Mouse (Mus musculus) neural tube, embryonic 12.5 days (tissue): ENCODE results near the gene Tars. TPM values are rescaled to one million over a fixed set of nuclear protein-coding genes. Genes with fewer than 3 reads are reported as not detected.
A peak's percentile ranks its signal among the peaks of the same experiment; 100 is the strongest.

ENCODE experiments used
- ATAC-seq: fragments of 200-750 bp; cut with Nextera tagmentation; 2 replicates; pipeline ENCODE4 v1.8.0; 2017; ENCODE audit warnings: low read depth, mild to moderate bottlenecking, moderate TSS enrichment, moderate library complexity; ENCODE audit not compliant: low FRiP score
- H3K27ac ChIP-seq: fragments of 300-500 bp; sonication (generic); 2 replicates; pipeline ENCODE4 v1.5.1; 2016
- H3K27me3 ChIP-seq: fragments of 300-500 bp; sonication (generic); replicated peaks from 2 replicates; pipeline ENCODE4 v1.6.1; 2016; ENCODE audit warnings: mild to moderate bottlenecking
- H3K36me3 ChIP-seq: fragments of 300-500 bp; sonication (generic); 2 replicates; pipeline ENCODE4 v1.6.1; 2016; ENCODE audit warnings: mild to moderate bottlenecking
- H3K4me1 ChIP-seq: fragments of 300-500 bp; sonication (generic); 2 replicates; pipeline ENCODE4 v1.6.1; 2016
- H3K4me2 ChIP-seq: fragments of 300-500 bp; sonication (generic); replicated peaks from 2 replicates; pipeline ENCODE4 v1.6.1; 2016; ENCODE audit warnings: mild to moderate bottlenecking
- H3K4me3 ChIP-seq: fragments of 300-500 bp; sonication (generic); 2 replicates; pipeline ENCODE4 v1.5.1; 2016
- H3K9ac ChIP-seq: fragments of 300-500 bp; sonication (generic); 2 replicates; pipeline ENCODE4 v1.6.1; 2016; ENCODE audit warnings: mild to moderate bottlenecking
- H3K9me3 ChIP-seq: fragments of 300-500 bp; sonication (generic); 2 replicates; pipeline ENCODE4 v1.6.1; 2016; ENCODE audit warnings: mild to moderate bottlenecking
- WGBS: fragments of 180-500 bp; shearing (Covaris S2); methylation state at CpG from one replicate; pipeline ENCODE4 v1.1.7; 2016; 5-methylcytosine and 5-hydroxymethylcytosine counted together
- polyA plus RNA-seq: library from polyadenylated mRNA; unstranded; fragments of >200 nt; fragmentation: Nextera tagmentation; extraction: Ambion mirVana; gene quantifications from 2 replicates; pipeline ENCODE4 v1.2.1, GENCODE M21; 2016

Tars gene
- polyA plus RNA-seq, 1 experiment from 2014 or later = 81.3 TPM

DNA sequence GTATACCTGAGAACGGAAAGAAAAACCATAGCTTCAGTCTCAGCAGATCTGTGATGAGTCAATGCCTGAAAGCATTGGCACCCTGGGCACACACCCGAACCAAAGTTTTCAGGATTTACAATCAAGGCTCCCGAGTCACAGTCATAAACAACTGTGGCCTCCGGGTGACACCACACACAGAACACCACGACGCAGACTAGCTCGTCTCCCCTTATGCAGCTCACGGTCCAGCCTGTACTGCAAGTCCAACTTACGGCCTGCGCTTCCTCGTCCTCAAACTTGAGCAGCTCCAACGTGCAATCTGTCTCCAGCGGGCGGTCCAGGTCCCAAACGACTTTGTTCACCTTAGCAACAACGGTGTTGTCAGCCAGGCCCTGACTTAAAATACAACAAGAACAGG is 6.6 kb downstream of the Tars start:
- ATAC-seq = no peak
- 92% methylated on average over 16 of the region's 16 CpGs for WGBS

GRCm38 (mm10) chr15:11383796-11384195 is 15.7 kb downstream of the Tars start:
- Histone ChIP-seq H3K4me1 (no peaks in the 10 kb centered on the region), H3K36me3 (peaks cover 62% of the 10 kb centered on the region), H3K9ac (no peak overlapping the region), H3K27me3 (no peaks in the 10 kb centered on the region), H3K4me3 (no peak overlapping the region), H3K4me2 (no peak overlapping the region), H3K27ac (no peak overlapping the region), H3K9me3 (no peaks in the 10 kb centered on the region)
- WGBS = 95% methylated on average over 21 of the region's 21 CpGs
- no peak for ATAC-seq

More for the DNA sequence above, 6.6 kb downstream of the Tars start:
- H3K9me3 ChIP-seq = no peaks in the 10 kb centered on the region
- no peak overlapping the region for H3K4me3 ChIP-seq
- H3K27ac ChIP-seq = no peak overlapping the region
- H3K36me3 ChIP-seq = peaks cover 75% of the 10 kb centered on the region
- H3K4me2 ChIP-seq = no peak overlapping the region
- no peaks in the 10 kb centered on the region for H3K27me3 ChIP-seq
- no peak overlapping the region for H3K9ac ChIP-seq
- H3K4me1 ChIP-seq = peaks cover 3% of the 10 kb centered on the region; the same call in 1 of the 2 replicates

- no peak overlapping the region for H3K4me3 ChIP-seq
- no peaks in the 10 kb centered on the region for H3K27me3 ChIP-seq
- no peak overlapping the region for H3K4me2 ChIP-seq
- 89% methylated on average over 12 of the region's 12 CpGs for WGBS
- H3K27ac ChIP-seq = no peak overlapping the region
- no peaks in the 10 kb centered on the region for H3K9me3 ChIP-seq
- no peaks in the 10 kb centered on the region for H3K4me1 ChIP-seq
- ATAC-seq = no peak
- peaks cover 50% of the 10 kb centered on the region for H3K36me3 ChIP-seq
- H3K9ac ChIP-seq = no peak overlapping the region
Observed at GRCm38 (mm10) chr15:11382585-11382984, 16.9 kb downstream of the Tars start.

GRCm38 (mm10) chr15:11380616-11381015 is 18.8 kb downstream of the Tars start:
- no peak overlapping the region for H3K9ac ChIP-seq
- no peaks in the 10 kb centered on the region for H3K4me1 ChIP-seq
- H3K27me3 ChIP-seq = no peaks in the 10 kb centered on the region
- H3K27ac ChIP-seq = no peak overlapping the region
- no peak; the same call in 1 of the 2 replicates for ATAC-seq
- H3K4me2 ChIP-seq = no peak overlapping the region
- H3K36me3 ChIP-seq = peaks cover 30% of the 10 kb centered on the region
- H3K4me3 ChIP-seq = no peak overlapping the region
- H3K9me3 ChIP-seq = no peaks in the 10 kb centered on the region
- WGBS = 84% methylated on average over 8 of the region's 8 CpGs

DNA sequence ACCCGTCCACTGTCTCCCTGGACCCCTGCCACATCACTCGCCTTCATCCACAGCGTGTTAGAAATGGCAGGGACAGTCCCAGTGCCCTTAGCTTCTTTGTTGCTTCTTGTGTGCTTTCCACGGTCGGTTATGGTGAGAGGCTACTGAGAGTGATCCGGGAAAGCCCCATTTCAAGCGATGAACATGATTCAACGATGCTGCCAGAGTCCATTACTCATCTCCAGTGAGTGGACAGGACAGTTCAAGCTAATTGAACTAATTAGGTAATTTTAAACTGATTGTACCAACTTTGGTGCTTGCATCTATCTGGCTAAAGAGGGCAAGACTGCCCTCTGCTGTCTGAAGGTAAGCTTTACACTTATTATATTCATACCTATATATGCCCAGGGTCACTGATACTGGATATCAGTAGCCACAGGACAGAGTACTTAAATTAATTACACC is 19.4 kb downstream of the Tars start:
- WGBS = 47% methylated on average over 8 of the region's 8 CpGs

GRCm38 (mm10) chr15:11379431-11380086 is 19.9 kb downstream of the Tars start:
- no peak overlapping the region for H3K9ac ChIP-seq
- no peak overlapping the region for H3K4me3 ChIP-seq
- 0 out of 2 replicates have a peak, but pooled peaks have one; percentile 45 for ATAC-seq
- no peak overlapping the region for H3K27ac ChIP-seq
- 89% methylated on average over 8 of the region's 8 CpGs for WGBS
- H3K36me3 ChIP-seq = peaks cover 20% of the 10 kb centered on the region
- no peaks in the 10 kb centered on the region for H3K4me1 ChIP-seq
- H3K4me2 ChIP-seq = no peak overlapping the region
- H3K9me3 ChIP-seq = no peaks in the 10 kb centered on the region
- no peaks in the 10 kb centered on the region for H3K27me3 ChIP-seq

More for the DNA sequence above, 19.4 kb downstream of the Tars start:
- Histone ChIP-seq H3K9me3 (no peaks in the 10 kb centered on the region), H3K4me2 (no peak overlapping the region), H3K36me3 (peaks cover 25% of the 10 kb centered on the region), H3K27me3 (no peaks in the 10 kb centered on the region), H3K9ac (no peak overlapping the region), H3K4me3 (no peak overlapping the region), H3K4me1 (no peaks in the 10 kb centered on the region), H3K27ac (no peak overlapping the region)
- ATAC-seq = peak; percentile 39

DNA sequence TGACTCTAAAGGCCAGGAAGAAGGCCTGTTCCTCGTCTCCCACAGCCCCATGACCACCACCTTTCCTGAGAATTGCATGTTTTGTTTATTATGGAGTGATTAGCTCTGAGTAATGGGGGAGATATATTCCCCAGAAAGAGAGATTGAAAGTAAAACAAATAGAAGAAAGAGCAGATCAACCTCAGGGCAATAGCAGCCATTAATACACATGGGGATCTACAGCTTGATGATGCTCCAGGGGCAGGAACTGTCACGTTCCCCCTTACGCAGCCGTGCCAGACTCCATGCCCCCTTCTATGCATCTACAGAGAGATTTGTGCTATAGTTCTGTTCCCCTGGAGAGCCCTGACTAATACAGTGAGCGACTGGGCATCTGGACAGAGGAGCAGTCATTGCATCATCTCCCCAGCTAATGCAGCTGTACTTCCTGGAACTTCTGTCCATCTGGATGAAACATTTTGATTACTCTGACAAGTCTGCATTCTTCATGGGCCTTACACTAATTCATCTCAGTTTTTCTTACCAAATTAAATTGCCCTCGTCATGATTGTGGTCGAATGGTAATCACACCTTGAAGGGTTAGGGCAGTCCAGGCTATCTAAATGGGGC is 28.9 kb downstream of the Tars start:
- no peak overlapping the region for H3K27ac ChIP-seq
- 84% methylated on average over 7 of the region's 7 CpGs for WGBS
- no peaks in the 10 kb centered on the region for H3K4me1 ChIP-seq
- no peak overlapping the region for H3K4me2 ChIP-seq
- H3K36me3 ChIP-seq = no peaks in the 10 kb centered on the region
- no peak overlapping the region for H3K9ac ChIP-seq
- H3K27me3 ChIP-seq = no peaks in the 10 kb centered on the region
- no peak overlapping the region for H3K4me3 ChIP-seq
- no peaks in the 10 kb centered on the region for H3K9me3 ChIP-seq
- no peak for ATAC-seq

GRCm38 (mm10) chr15:11369572-11369971 is 29.9 kb downstream of the Tars start:
- Histone ChIP-seq H3K27me3 (no peaks in the 10 kb centered on the region), H3K36me3 (no peaks in the 10 kb centered on the region), H3K4me2 (no peak overlapping the region), H3K27ac (no peak overlapping the region), H3K4me1 (no peaks in the 10 kb centered on the region), H3K9me3 (no peaks in the 10 kb centered on the region), H3K9ac (no peak overlapping the region), H3K4me3 (no peak overlapping the region)
- 88% methylated on average over 3 of the region's 3 CpGs for whole genome bisulfite sequencing
- ATAC-seq = no peak

DNA sequence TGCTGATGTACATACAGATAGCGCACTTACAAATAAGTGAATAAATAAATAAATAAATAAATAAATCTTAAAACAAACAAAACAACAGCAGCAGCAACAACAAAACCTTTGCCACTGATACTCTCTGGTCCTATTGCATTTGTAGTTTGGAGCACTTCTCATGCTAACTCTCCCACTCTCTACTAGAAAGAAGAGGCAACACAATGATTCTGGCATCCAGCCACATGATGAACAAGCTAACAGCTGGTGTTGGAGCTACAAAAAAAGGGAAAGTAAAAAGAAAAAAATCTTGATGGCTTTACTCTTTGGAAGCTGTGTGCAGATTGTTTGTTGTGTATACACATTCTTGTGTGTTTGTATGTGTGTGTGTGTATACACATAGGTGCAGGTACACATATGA is 34.7 kb downstream of the Tars start:
- Histone ChIP-seq H3K4me1 (no peaks in the 10 kb centered on the region), H3K4me2 (no peak overlapping the region), H3K36me3 (no peaks in the 10 kb centered on the region), H3K9me3 (no peaks in the 10 kb centered on the region), H3K27ac (no peak overlapping the region), H3K9ac (no peak overlapping the region), H3K27me3 (no peaks in the 10 kb centered on the region), H3K4me3 (no peak overlapping the region)
- WGBS = 90% methylated on average over 1 of the region's 1 CpGs
- no peak for ATAC-seq

- H3K4me3 ChIP-seq = no peak overlapping the region
- no peak overlapping the region for H3K27ac ChIP-seq
- no peaks in the 10 kb centered on the region for H3K4me1 ChIP-seq
- H3K9ac ChIP-seq = no peak overlapping the region
- no peaks in the 10 kb centered on the region for H3K9me3 ChIP-seq
- H3K4me2 ChIP-seq = no peak overlapping the region
- H3K36me3 ChIP-seq = no peaks in the 10 kb centered on the region
- 48% methylated on average over 2 of the region's 2 CpGs for WGBS
- H3K27me3 ChIP-seq = no peaks in the 10 kb centered on the region
- no peak for ATAC-seq
Observed at GRCm38 (mm10) chr15:11364112-11364511, 35.4 kb downstream of the Tars start.

DNA sequence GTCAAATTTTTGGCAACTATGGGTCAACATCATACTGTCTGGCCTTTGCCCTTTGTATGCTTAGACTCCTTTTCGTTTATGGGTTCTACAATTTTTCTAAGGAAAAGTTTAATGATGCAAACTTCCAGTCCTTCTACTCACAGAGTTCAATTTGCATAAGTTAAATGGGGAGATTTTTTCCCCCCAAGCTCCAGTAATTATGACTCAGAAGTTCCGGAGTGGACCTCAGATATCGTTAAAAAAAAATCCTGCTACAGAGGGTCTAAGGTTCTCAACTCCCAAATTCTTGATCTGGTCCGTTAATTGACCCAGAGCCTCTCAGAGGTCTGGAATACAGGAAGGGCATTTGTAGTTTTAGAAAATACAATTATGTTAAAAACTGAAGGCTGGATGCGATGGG is 37.6 kb downstream of the Tars start:
- H3K36me3 ChIP-seq = no peaks in the 10 kb centered on the region
- H3K4me3 ChIP-seq = no peak overlapping the region
- no peak overlapping the region for H3K4me2 ChIP-seq
- H3K4me1 ChIP-seq = no peaks in the 10 kb centered on the region
- no peak for ATAC-seq
- WGBS = 93% methylated on average over 5 of the region's 5 CpGs
- H3K27ac ChIP-seq = no peak overlapping the region
- no peak overlapping the region for H3K9ac ChIP-seq
- no peaks in the 10 kb centered on the region for H3K9me3 ChIP-seq
- H3K27me3 ChIP-seq = no peaks in the 10 kb centered on the region

DNA sequence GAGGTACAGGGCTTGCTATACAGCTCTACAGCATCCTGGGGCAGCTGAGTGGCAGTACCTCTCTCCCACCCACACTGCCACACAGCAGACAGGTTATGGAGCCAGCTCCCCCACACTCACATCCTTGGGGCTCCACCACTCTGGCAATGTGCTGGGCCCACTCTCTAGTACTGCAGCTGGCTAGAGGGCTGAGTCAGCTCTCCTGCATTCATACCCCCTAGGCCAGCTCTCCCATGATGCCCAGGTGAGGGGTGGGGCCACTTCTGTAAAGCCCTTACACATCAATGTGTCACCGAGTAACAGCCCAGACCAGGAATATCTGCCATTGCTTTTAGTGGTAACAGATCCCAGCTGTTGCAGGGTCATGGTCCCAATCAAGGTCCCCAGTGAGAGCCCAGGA is 38.6 kb downstream of the Tars start:
- WGBS = 96% methylated on average over 1 of the region's 1 CpGs
- H3K9ac ChIP-seq = no peak overlapping the region
- H3K36me3 ChIP-seq = no peaks in the 10 kb centered on the region
- no peak overlapping the region for H3K4me2 ChIP-seq
- ATAC-seq = no peak
- H3K27ac ChIP-seq = no peak overlapping the region
- H3K9me3 ChIP-seq = no peaks in the 10 kb centered on the region
- H3K4me3 ChIP-seq = no peak overlapping the region
- H3K4me1 ChIP-seq = no peaks in the 10 kb centered on the region
- no peaks in the 10 kb centered on the region for H3K27me3 ChIP-seq

DNA sequence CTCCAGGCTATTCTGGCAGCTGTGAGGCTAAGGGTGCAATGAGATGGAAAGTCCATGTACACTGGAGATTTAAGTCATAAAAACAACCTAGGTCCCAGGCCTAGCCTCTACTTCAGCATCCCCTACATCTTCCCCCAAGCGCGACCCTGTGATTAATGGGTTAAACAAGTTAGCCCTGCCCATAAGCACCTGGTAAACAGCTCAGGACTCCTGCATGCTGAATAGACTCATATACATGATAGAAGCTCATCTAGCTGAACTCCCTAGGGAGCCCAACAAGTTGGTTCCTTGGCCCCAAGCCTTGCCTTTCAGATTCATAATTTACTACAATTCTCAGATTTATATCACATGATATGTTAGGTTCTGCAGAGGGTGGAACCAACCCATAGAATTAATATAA is 42.0 kb downstream of the Tars start:
- Histone ChIP-seq H3K4me1 (no peaks in the 10 kb centered on the region), H3K4me3 (no peak overlapping the region), H3K9me3 (no peaks in the 10 kb centered on the region), H3K4me2 (no peak overlapping the region), H3K9ac (no peak overlapping the region), H3K27ac (no peak overlapping the region), H3K36me3 (no peaks in the 10 kb centered on the region), H3K27me3 (no peaks in the 10 kb centered on the region)
- 89% methylated on average over 2 of the region's 2 CpGs for WGBS
- ATAC-seq = no peak
